Mouse (Mus musculus): ENCODE measurements at regions not wholly inside any gene's neighbourhood (a gene's known extent, or its start where the extent isn't known, plus 50 kb on each side); places are given as distances from the start of the nearest gene placed in this dataset.
A peak's percentile ranks its signal among the peaks of the same experiment; 100 is the strongest.

DNA sequence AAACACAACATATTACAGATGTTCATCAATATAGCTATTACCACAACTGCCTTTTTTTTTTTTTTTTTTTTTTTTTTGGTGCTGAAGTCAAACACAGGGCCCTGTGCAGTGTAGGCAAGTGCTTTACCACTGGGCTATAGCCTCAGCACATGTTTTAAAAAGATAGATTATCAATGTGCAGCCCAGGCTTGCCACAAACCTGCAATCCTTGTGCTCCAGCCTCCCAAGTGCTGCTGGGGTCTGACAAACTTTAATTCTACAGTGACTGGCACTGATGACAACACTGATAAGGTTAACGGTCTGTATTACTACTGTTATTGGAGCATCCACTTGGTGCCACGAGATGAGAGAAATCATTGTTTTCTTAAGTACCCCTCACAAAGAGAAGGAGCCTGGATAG lies 95.3 kb upstream of the Got2 start:
- ATAC-seq (replicated peaks; ENCODE audit: low read depth, poor library complexity, severe bottlenecking) = no peak

DNA sequence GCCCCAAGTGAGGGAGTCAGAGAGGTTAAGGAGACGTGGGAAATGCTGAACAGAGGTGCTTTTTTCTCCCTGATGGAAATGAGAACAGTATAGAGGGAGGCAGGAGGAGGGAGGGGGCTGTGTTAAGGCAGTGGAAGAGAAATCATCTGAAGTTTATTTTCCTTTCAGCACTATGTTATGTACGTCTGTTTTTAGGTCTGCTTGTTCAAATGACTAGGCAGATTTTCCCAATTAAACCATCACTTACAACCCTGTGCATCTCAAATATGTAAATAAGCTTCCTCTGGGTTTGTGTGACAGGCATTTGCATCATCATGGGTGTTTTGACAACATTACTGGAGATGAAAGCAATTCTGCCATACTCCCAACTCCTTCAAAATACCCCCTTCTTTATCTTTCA lies 92.1 kb upstream of the Got2 start:
- ATAC-seq (replicated peaks; ENCODE audit: low read depth, poor library complexity, severe bottlenecking) = no peak

DNA sequence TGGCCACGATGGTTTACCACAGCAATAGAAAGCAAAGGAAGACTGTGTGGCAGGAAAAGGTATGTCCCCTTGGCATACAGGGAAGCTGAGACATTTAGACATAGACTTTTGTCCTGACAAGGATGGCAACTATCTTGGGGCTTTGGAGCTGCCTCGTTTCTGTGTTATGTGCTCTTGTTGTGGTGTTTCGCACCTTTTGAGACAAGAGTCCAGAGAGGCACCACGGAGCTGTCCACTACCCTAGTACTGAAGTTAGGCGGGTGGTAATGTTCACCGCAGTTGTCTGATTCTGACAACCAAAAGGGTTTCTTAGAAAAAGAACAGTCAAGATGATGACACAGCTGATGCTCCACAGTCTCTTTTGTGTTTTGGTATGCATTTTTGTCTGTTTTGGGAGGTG lies 90.9 kb upstream of the Got2 start:
- ATAC-seq (replicated peaks; ENCODE audit: low read depth, poor library complexity, severe bottlenecking) = no peak

GRCm38 (mm10) chr8:95974889-95975288 lies 86.5 kb upstream of the Got2 start:
- ATAC-seq (replicated peaks; ENCODE audit: low read depth, poor library complexity, severe bottlenecking) = no peak

GRCm38 (mm10) chr8:95974231-95974630 lies 85.9 kb upstream of the Got2 start:
- no peak for ATAC-seq (replicated peaks; ENCODE audit: low read depth, poor library complexity, severe bottlenecking)

DNA sequence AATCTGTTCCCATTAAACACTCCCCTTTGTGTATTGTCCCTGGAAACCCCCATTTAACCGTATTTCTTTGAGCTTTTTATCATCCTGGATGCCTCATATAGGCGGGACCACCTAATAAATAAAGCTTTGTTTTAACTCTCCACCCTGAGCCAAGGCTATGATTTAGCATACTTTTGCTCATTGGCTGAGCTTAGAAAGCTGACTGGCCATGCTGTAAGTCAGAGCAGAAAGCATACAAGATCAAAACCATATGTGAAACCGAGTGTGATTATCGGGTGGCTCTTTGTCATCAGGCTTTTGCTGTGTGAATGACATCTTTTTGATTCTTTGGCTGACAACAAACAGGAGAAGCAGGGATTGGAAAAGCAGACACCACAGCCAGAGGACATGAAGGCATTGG lies 85.2 kb upstream of the Got2 start:
- no peak for ATAC-seq (replicated peaks; ENCODE audit: low read depth, poor library complexity, severe bottlenecking)

DNA sequence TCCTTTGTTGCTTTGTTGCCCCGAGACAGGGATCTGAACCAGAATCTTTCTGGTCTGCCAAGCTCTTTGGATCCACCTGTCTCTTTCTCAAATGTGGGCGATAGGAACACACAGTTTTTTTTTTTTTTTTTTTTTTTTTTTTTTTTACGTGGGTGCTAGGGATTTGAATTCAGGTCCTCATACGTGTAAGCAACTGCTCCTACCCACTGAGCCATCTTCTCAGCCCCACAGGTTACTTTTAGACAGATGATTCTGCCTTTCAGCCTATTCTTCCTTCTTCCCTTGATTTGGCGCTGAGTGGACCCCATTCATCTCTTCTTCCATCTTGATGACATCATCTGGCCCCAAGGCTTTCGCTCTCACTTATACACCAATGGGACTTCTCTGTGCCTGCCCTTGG lies 80.5 kb upstream of the Got2 start:
- no peak for ATAC-seq (replicated peaks; ENCODE audit: low read depth, poor library complexity, severe bottlenecking)

GRCm38 (mm10) chr8:95966430-95966829 lies 78.1 kb upstream of the Got2 start:
- ATAC-seq (replicated peaks; ENCODE audit: low read depth, poor library complexity, severe bottlenecking) = no peak

GRCm38 (mm10) chr8:95952257-95952656 lies 63.9 kb upstream of the Got2 start:
- ATAC-seq (replicated peaks; ENCODE audit: low read depth, poor library complexity, severe bottlenecking) = no peak

DNA sequence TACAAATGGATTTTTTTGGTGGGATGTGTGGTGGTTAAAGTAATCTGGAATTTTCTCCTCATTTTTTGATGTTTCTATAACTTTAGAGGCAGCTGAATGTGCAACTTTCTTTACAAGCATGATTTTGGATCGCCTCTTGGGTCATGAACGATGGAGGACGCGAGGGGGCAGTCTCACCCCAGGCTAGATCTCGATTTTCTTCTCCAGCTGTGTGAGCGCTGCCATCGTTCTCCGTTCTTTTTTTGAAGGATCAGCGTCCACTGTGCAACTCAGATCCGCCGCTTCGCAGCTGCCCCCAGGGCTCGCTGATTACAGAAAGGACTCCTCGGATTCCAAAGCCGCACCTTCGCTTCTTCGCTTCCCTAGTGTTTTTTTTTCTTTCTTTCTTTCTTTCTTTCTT lies 63.4 kb upstream of the Got2 start:
- peak; percentile 97 for ATAC-seq (replicated peaks; ENCODE audit: low read depth, poor library complexity, severe bottlenecking)

All from common myeloid progenitor, adult 5-6 weeks (primary cell).